Mouse (Mus musculus) adrenal gland, postnatal 25 days (tissue): ENCODE results near the gene Chrnb2. TPM values are rescaled to one million over a fixed set of nuclear protein-coding genes. Genes with fewer than 3 reads are reported as not detected.

Experiments used
- DNase-seq: peaks from one replicate; pipeline ENCODE4 v3.0.0; 2021; ENCODE audit warnings: mixed read lengths
- total RNA-seq: library from RNA; stranded (reverse); gene quantifications from 2 replicates; pipeline ENCODE4 v1.2.3, GENCODE M21; 2021

Chrnb2 gene
- total RNA-seq, 1 experiment from 2014 or later: 4.8 TPM

GRCm38 (mm10) chr3:89776001-89776400 lies 11.6 kb upstream of the Chrnb2 start:
- DNase-seq: no peak

- DNase-seq: no peak
These were observed 10.0 kb upstream of the Chrnb2 start for GRCm38 (mm10) chr3:89774236-89774960.

- DNase-seq: peak; percentile 47
These were observed 9.3 kb upstream of the Chrnb2 start for GRCm38 (mm10) chr3:89773740-89774211.

- peak; percentile 97 for DNase-seq
These were observed 8.7 kb upstream of the Chrnb2 start, which contains the start of gene Ube2q1 for GRCm38 (mm10) chr3:89772968-89773709. Ube2q1 (plus strand) TSS chr3:89773616.

GRCm38 (mm10) chr3:89772588-89772967 lies 8.1 kb upstream of the Chrnb2 start:
- peak; percentile 66 for DNase-seq

GRCm38 (mm10) chr3:89770425-89771002 lies 6.1 kb upstream of the Chrnb2 start:
- DNase-seq: no peak

- no peak for DNase-seq
These were observed 5.2 kb upstream of the Chrnb2 start for GRCm38 (mm10) chr3:89769584-89769983.

GRCm38 (mm10) chr3:89759786-89760185 lies 4.6 kb downstream of the Chrnb2 start:
- DNase-seq: no peak

- no peak for DNase-seq
These were observed 6.6 kb downstream of the Chrnb2 start for GRCm38 (mm10) chr3:89757851-89758250.

GRCm38 (mm10) chr3:89755283-89755682 lies 9.1 kb downstream of the Chrnb2 start:
- DNase-seq: no peak

- no peak for DNase-seq
These were observed 12.1 kb downstream of the Chrnb2 start for GRCm38 (mm10) chr3:89752307-89752706.

GRCm38 (mm10) chr3:89738509-89738908 lies 25.9 kb downstream of the Chrnb2 start:
- DNase-seq: no peak

GRCm38 (mm10) chr3:89732091-89732490 lies 32.3 kb downstream of the Chrnb2 start:
- no peak for DNase-seq

GRCm38 (mm10) chr3:89730350-89731331 lies 33.8 kb downstream of the Chrnb2 start:
- peak; percentile 85 for DNase-seq

- DNase-seq: no peak
These were observed 35.6 kb downstream of the Chrnb2 start for GRCm38 (mm10) chr3:89728848-89729247.

- DNase-seq: peak; percentile 56
These were observed 37.4 kb downstream of the Chrnb2 start for GRCm38 (mm10) chr3:89727028-89727427.

- DNase-seq: no peak
These were observed 40.9 kb downstream of the Chrnb2 start for GRCm38 (mm10) chr3:89723400-89724084.

- no peak for DNase-seq
These were observed 42.4 kb downstream of the Chrnb2 start for GRCm38 (mm10) chr3:89722032-89722431.

GRCm38 (mm10) chr3:89715967-89716256 lies 48.5 kb downstream of the Chrnb2 start:
- DNase-seq: no peak

GRCm38 (mm10) chr3:89715207-89715966 lies 49.0 kb downstream of the Chrnb2 start:
- DNase-seq: peak; percentile 51
